Mouse (Mus musculus) liver, embryonic 14.5 days (tissue): Measurements from ENCODE around the gene Vwc2l.

ENCODE experiments used
- CTCF ChIP-seq: IDR thresholded peaks from 2 replicates; pipeline ENCODE4 v1.5.1; 2016; ENCODE audit warnings: antibody characterized with exemption, low read depth, control low read depth
- EP300 ChIP-seq: IDR thresholded peaks from 2 replicates; pipeline ENCODE4 v1.6.1; 2016; ENCODE audit warnings: antibody characterized with exemption, low read depth

GRCm38 (mm10) chr1:70881269-70881668, 155.8 kb downstream of the Vwc2l start:
- TF ChIP-seq CTCF = no peak
- no peak for TF ChIP-seq EP300
